Mouse (Mus musculus): Measurements from ENCODE around the gene Oscar. TPM values are rescaled to one million over a fixed set of nuclear protein-coding genes. Genes with fewer than 3 reads are reported as not detected.

Oscar gene
- polyA plus RNA-seq, 1 experiment = not detected

- peaks cover 45% of the 10 kb centered on the region for H3K4me1 ChIP-seq (ENCODE audit: control insufficient read depth)
- H3K9me3 ChIP-seq (ENCODE audit: control insufficient read depth, low read length) = no peaks in the 10 kb centered on the region
- TF ChIP-seq GATA1 (IDR thresholded peaks at IDR 0.05; ENCODE audit: low read length) = peak; percentile 36; the same call in 1 of the 2 replicates
- no peak for TF ChIP-seq TAL1 (IDR thresholded peaks at IDR 0.05; ENCODE audit: low read length)
- H3K36me3 ChIP-seq (ENCODE audit: control insufficient read depth) = peaks cover 62% of the 10 kb centered on the region
- H3K27me3 ChIP-seq (ENCODE audit: control insufficient read depth) = no peaks in the 10 kb centered on the region
- peak within 1 kb of the TSS; percentile 83 for H3K4me3 ChIP-seq (replicated peaks)
Measured at GRCm38 (mm10) chr7:3644672-3645487, 28.9 kb upstream of the Oscar start, which contains the start of gene Cnot3. TSS of gene Cnot3 (plus strand) at chr7:3645268.

DNA sequence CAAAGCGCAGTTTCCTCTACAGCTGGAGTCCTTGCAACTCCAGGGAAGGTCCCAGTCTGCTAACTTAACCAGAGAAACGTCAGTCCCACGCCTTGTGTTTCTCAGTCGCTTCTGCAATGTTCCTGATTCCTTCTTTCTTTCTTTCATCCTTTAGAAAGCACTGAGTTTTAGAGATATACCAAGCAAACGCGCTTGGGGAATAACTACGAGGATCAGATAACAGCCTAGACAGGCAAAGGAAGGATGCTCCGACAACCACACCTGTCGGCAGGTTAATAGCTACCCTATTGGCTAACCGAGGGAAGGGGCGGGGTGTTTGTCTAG is 28.4 kb upstream of the Oscar start:
- H3K4me1 ChIP-seq (ENCODE audit: control insufficient read depth) = peaks cover 45% of the 10 kb centered on the region

GRCm38 (mm10) chr7:3643843-3644242 is 27.9 kb upstream of the Oscar start:
- H3K4me1 ChIP-seq (ENCODE audit: control insufficient read depth) = peaks cover 44% of the 10 kb centered on the region
- H3K36me3 ChIP-seq (ENCODE audit: control insufficient read depth) = peaks cover 62% of the 10 kb centered on the region
- no peak for TF ChIP-seq TAL1 (IDR thresholded peaks at IDR 0.05; ENCODE audit: low read length)
- no peak for TF ChIP-seq GATA1 (IDR thresholded peaks at IDR 0.05; ENCODE audit: low read length)
- H3K27me3 ChIP-seq (ENCODE audit: control insufficient read depth) = no peaks in the 10 kb centered on the region
- peak overlapping the region; percentile 83 for H3K4me3 ChIP-seq (replicated peaks)
- no peaks in the 10 kb centered on the region for H3K9me3 ChIP-seq (ENCODE audit: control insufficient read depth, low read length)

More for the DNA sequence above, 28.4 kb upstream of the Oscar start:
- peaks cover 62% of the 10 kb centered on the region for H3K36me3 ChIP-seq (ENCODE audit: control insufficient read depth)
- TF ChIP-seq TAL1 (IDR thresholded peaks at IDR 0.05; ENCODE audit: low read length) (no peak), GATA1 (IDR thresholded peaks at IDR 0.05; ENCODE audit: low read length) (peak; percentile 72)
- no peaks in the 10 kb centered on the region for H3K9me3 ChIP-seq (ENCODE audit: control insufficient read depth, low read length)
- peak overlapping the region; percentile 83 for H3K4me3 ChIP-seq (replicated peaks)
- no peaks in the 10 kb centered on the region for H3K27me3 ChIP-seq (ENCODE audit: control insufficient read depth)

- no peak overlapping the region for H3K4me3 ChIP-seq (replicated peaks)
- no peaks in the 10 kb centered on the region for H3K9me3 ChIP-seq (ENCODE audit: control insufficient read depth, low read length)
- no peaks in the 10 kb centered on the region for H3K27me3 ChIP-seq (ENCODE audit: control insufficient read depth)
- TF ChIP-seq TAL1 (IDR thresholded peaks at IDR 0.05; ENCODE audit: low read length) (no peak), GATA1 (IDR thresholded peaks at IDR 0.05; ENCODE audit: low read length) (no peak)
- H3K4me1 ChIP-seq (ENCODE audit: control insufficient read depth) = peaks cover 40% of the 10 kb centered on the region
- peaks cover 62% of the 10 kb centered on the region for H3K36me3 ChIP-seq (ENCODE audit: control insufficient read depth)
Measured at GRCm38 (mm10) chr7:3643412-3643811, 27.5 kb upstream of the Oscar start.

- no peak for TF ChIP-seq TAL1 (IDR thresholded peaks at IDR 0.05; ENCODE audit: low read length)
- TF ChIP-seq GATA1 (IDR thresholded peaks at IDR 0.05; ENCODE audit: low read length) = no peak
- Histone ChIP-seq H3K4me1 (ENCODE audit: control insufficient read depth) (peaks cover 32% of the 10 kb centered on the region), H3K9me3 (ENCODE audit: control insufficient read depth, low read length) (no peaks in the 10 kb centered on the region), H3K27me3 (ENCODE audit: control insufficient read depth) (no peaks in the 10 kb centered on the region), H3K36me3 (ENCODE audit: control insufficient read depth) (peaks cover 65% of the 10 kb centered on the region), H3K4me3 (replicated peaks) (peak overlapping the region; percentile 77)
Measured at GRCm38 (mm10) chr7:3630478-3630815, 14.5 kb upstream of the Oscar start.

GRCm38 (mm10) chr7:3629543-3630477 is 13.9 kb upstream of the Oscar start, which contains the start of the genes Tfpt and Prpf31:
TSS of gene Tfpt (minus strand) at chr7:3629929.
TSS of gene Prpf31 (plus strand) at chr7:3629985.
- H3K4me3 ChIP-seq (replicated peaks) = peak within 1 kb of the TSS; percentile 77
- H3K27me3 ChIP-seq (ENCODE audit: control insufficient read depth) = no peaks in the 10 kb centered on the region
- peak; percentile 49; the same call in 1 of the 2 replicates for TF ChIP-seq GATA1 (IDR thresholded peaks at IDR 0.05; ENCODE audit: low read length)
- no peak for TF ChIP-seq TAL1 (IDR thresholded peaks at IDR 0.05; ENCODE audit: low read length)
- H3K9me3 ChIP-seq (ENCODE audit: control insufficient read depth, low read length) = no peaks in the 10 kb centered on the region
- peaks cover 65% of the 10 kb centered on the region for H3K36me3 ChIP-seq (ENCODE audit: control insufficient read depth)
- H3K4me1 ChIP-seq (ENCODE audit: control insufficient read depth) = peaks cover 32% of the 10 kb centered on the region

GRCm38 (mm10) chr7:3629030-3629429 is 13.1 kb upstream of the Oscar start:
- Histone ChIP-seq H3K4me3 (replicated peaks) (peak overlapping the region; percentile 77), H3K36me3 (ENCODE audit: control insufficient read depth) (peaks cover 66% of the 10 kb centered on the region), H3K27me3 (ENCODE audit: control insufficient read depth) (no peaks in the 10 kb centered on the region), H3K9me3 (ENCODE audit: control insufficient read depth, low read length) (no peaks in the 10 kb centered on the region), H3K4me1 (ENCODE audit: control insufficient read depth) (peaks cover 32% of the 10 kb centered on the region)
- TF ChIP-seq GATA1 (IDR thresholded peaks at IDR 0.05; ENCODE audit: low read length) (no peak), TAL1 (IDR thresholded peaks at IDR 0.05; ENCODE audit: low read length) (no peak)

DNA sequence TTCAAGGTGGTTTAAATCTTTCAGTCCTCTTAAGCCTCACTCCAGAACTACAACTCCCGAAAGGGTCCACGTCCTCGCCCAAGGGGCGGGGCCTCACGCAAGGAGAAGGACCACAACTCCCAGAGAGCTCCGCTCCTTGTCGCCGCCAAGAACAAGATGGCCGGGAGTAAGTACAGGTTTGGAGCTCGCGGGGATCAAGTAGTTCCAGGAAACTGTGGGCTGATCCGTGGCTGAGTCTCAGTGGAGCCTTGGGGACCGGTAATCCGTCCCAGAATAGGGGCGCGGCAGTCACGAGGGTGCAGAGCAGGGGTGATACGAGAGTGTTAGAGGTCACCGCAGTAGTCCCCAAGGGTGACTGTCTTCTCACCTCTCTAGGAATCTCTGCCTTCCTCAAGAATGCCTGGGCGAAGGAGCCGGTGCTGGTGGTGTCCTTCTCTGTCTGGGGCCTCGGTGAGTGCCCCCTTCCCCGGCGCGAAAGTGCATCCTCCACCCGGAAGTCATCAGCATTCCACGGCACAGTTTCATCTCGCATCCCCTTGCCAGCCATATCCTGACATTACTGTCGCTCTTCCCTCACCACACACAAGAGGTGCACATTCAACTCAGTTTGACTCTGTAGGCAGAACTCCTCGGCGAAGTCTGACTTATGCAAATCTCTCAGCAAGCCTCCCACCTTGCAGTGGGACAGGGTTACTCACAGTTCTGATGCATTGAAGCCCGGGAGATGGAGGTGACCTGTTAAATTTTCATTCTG is 1.5 kb upstream of the Oscar start, which contains the start of gene Ndufa3:
TSS of gene Ndufa3 (plus strand) at position 132 of the 754 bp plus-strand sequence.
- TF ChIP-seq TAL1 (IDR thresholded peaks at IDR 0.05; ENCODE audit: low read length) = no peak
- TF ChIP-seq GATA1 (IDR thresholded peaks at IDR 0.05; ENCODE audit: low read length) = no peak
- Histone ChIP-seq H3K36me3 (ENCODE audit: control insufficient read depth) (peaks cover 37% of the 10 kb centered on the region), H3K4me1 (ENCODE audit: control insufficient read depth) (peaks cover 31% of the 10 kb centered on the region), H3K4me3 (replicated peaks) (peak within 1 kb of the TSS; percentile 86), H3K9me3 (ENCODE audit: control insufficient read depth, low read length) (no peaks in the 10 kb centered on the region), H3K27me3 (ENCODE audit: control insufficient read depth) (peaks cover 11% of the 10 kb centered on the region)

Measured in erythroblast, embryonic 14.5 days (primary cell).